Mouse (Mus musculus): ENCODE results near the gene Ube2z.

DNA sequence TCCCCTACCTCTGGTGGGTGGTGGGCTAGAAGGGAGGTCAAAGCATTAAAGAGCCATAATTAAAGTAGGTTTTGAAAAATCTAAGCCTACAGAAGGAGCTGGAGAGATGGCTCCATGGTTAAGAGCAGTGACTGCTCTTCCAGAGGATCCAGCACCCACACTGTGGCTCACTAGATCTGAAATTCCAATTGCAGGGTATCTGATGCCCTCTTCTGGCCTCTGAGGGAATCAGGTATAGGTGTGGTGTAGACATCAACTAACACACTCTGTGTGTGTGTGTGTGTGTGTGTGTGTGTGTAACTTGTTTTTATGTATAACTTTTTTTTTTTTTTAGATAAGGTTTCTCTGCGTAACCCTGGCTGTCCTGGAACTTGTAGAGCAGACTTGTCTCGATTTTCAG, 25.9 kb upstream of the Ube2z start:
- TF ChIP-seq GATA1 (IDR thresholded peaks at IDR 0.05; ENCODE audit: borderline replicate concordance, low read length) (no peak), FLI1 (IDR thresholded peaks at IDR 0.05; ENCODE audit: low read length) (no peak)
